Mouse (Mus musculus) adrenal gland, adult 8-10 months (tissue): ENCODE measurements at regions not wholly inside any gene's neighbourhood (a gene's known extent, or its start where the extent isn't known, plus 50 kb on each side); places are given as distances from the start of the nearest gene placed in this dataset.
"Not testable (repeated sequence)": the region's sequence is repeated elsewhere in the genome, so short reads cannot be mapped to it uniquely, and the experiment has no call there.

ENCODE experiments used
- DNase-seq: peaks from one replicate; pipeline ENCODE4 v3.0.0; 2022

- no peak for DNase-seq
Measured at GRCm38 (mm10) chr3:40200174-40200573, 330.9 kb upstream of the Intu start.

- no peak for DNase-seq
Measured at GRCm38 (mm10) chr3:40206326-40206725, 324.8 kb upstream of the Intu start.

GRCm38 (mm10) chr3:40211793-40212192 is 319.3 kb upstream of the Intu start:
- no peak for DNase-seq

GRCm38 (mm10) chr3:40226772-40227171 is 304.3 kb upstream of the Intu start:
- no peak for DNase-seq

- DNase-seq = no peak
Measured at GRCm38 (mm10) chr3:40243499-40244101, 287.5 kb upstream of the Intu start.

- DNase-seq = no peak
Measured at GRCm38 (mm10) chr3:40254376-40254775, 276.7 kb upstream of the Intu start.

- DNase-seq = no peak
Measured at GRCm38 (mm10) chr3:40262536-40262935, 268.6 kb upstream of the Intu start.

- no peak for DNase-seq
Measured at GRCm38 (mm10) chr3:40267514-40267913, 263.6 kb upstream of the Intu start.

GRCm38 (mm10) chr3:40282926-40283325 is 248.2 kb upstream of the Intu start:
- no peak for DNase-seq

GRCm38 (mm10) chr3:40286959-40287710 is 244.0 kb upstream of the Intu start:
- DNase-seq = no peak

GRCm38 (mm10) chr3:40297120-40297519 is 234.0 kb upstream of the Intu start:
- no peak for DNase-seq

- no peak for DNase-seq
Measured at GRCm38 (mm10) chr3:40320319-40320718, 210.8 kb upstream of the Intu start.

GRCm38 (mm10) chr3:40325872-40326803 is 204.9 kb upstream of the Intu start:
- DNase-seq = no peak

- DNase-seq = no peak
Measured at GRCm38 (mm10) chr3:40339492-40340030, 191.5 kb upstream of the Intu start.

- no peak for DNase-seq
Measured at GRCm38 (mm10) chr3:40355103-40355502, 176.0 kb upstream of the Intu start.

- no peak for DNase-seq
Measured at GRCm38 (mm10) chr3:40368421-40368820, 162.7 kb upstream of the Intu start.

- no peak for DNase-seq
Measured at GRCm38 (mm10) chr3:40371411-40371810, 159.7 kb upstream of the Intu start.

GRCm38 (mm10) chr3:40376220-40376619 is 154.9 kb upstream of the Intu start:
- DNase-seq = not testable (repeated sequence)

- DNase-seq = no peak
Measured at GRCm38 (mm10) chr3:40377416-40377815, 153.7 kb upstream of the Intu start.

- no peak for DNase-seq
Measured at GRCm38 (mm10) chr3:40379063-40379462, 152.0 kb upstream of the Intu start.

GRCm38 (mm10) chr3:40391631-40392030 is 139.5 kb upstream of the Intu start:
- DNase-seq = peak; percentile 9

GRCm38 (mm10) chr3:40398184-40398583 is 132.9 kb upstream of the Intu start:
- no peak for DNase-seq

GRCm38 (mm10) chr3:40403402-40403801 is 127.7 kb upstream of the Intu start:
- no peak for DNase-seq
